Mouse (Mus musculus): ENCODE measurements at regions not wholly inside any gene's neighbourhood (a gene's known extent, or its start where the extent isn't known, plus 50 kb on each side); places are given as distances from the start of the nearest gene placed in this dataset.

GRCm38 (mm10) chr14:36696993-36697392 lies 271.6 kb downstream of the Ccser2 start:
- 92% methylated on average over 4 of the region's 4 CpGs for WGBS
- Histone ChIP-seq H3K4me1 (no peaks in the 10 kb centered on the region), H3K4me2 (no peak overlapping the region), H3K9me3 (replicated peaks) (no peaks in the 10 kb centered on the region), H3K36me3 (no peaks in the 10 kb centered on the region), H3K27ac (replicated peaks) (no peak overlapping the region), H3K4me3 (replicated peaks) (no peak overlapping the region), H3K9ac (replicated peaks) (no peak overlapping the region), H3K27me3 (replicated peaks) (no peaks in the 10 kb centered on the region)
- ATAC-seq (ENCODE audit: low FRiP score): no peak

- Histone ChIP-seq H3K27ac (replicated peaks) (no peak overlapping the region), H3K9me3 (replicated peaks) (no peaks in the 10 kb centered on the region), H3K9ac (replicated peaks) (no peak overlapping the region), H3K4me2 (no peak overlapping the region), H3K36me3 (no peaks in the 10 kb centered on the region), H3K4me1 (no peaks in the 10 kb centered on the region), H3K4me3 (replicated peaks) (no peak overlapping the region), H3K27me3 (replicated peaks) (no peaks in the 10 kb centered on the region)
- no peak for ATAC-seq (ENCODE audit: low FRiP score)
Observed at GRCm38 (mm10) chr14:36691958-36692357, 276.6 kb downstream of the Ccser2 start.

- Histone ChIP-seq H3K27ac (replicated peaks) (no peak overlapping the region), H3K4me2 (no peak overlapping the region), H3K9me3 (replicated peaks) (no peaks in the 10 kb centered on the region), H3K4me3 (replicated peaks) (no peak overlapping the region), H3K4me1 (no peaks in the 10 kb centered on the region), H3K36me3 (no peaks in the 10 kb centered on the region), H3K9ac (replicated peaks) (no peak overlapping the region), H3K27me3 (replicated peaks) (no peaks in the 10 kb centered on the region)
- 94% methylated on average over 2 of the region's 2 CpGs for WGBS
- no peak for ATAC-seq (ENCODE audit: low FRiP score)
Observed at GRCm38 (mm10) chr14:36691018-36691417, 277.6 kb downstream of the Ccser2 start.

GRCm38 (mm10) chr14:36658678-36659263 lies 309.8 kb downstream of the Ccser2 start:
- H3K4me2 ChIP-seq: no peak overlapping the region
- no peaks in the 10 kb centered on the region for H3K4me1 ChIP-seq
- H3K27me3 ChIP-seq (replicated peaks): no peaks in the 10 kb centered on the region
- no peak overlapping the region for H3K4me3 ChIP-seq (replicated peaks)
- no peak for ATAC-seq (ENCODE audit: low FRiP score)
- H3K9ac ChIP-seq (replicated peaks): no peak overlapping the region
- WGBS: 85% methylated on average over 1 of the region's 1 CpGs
- H3K36me3 ChIP-seq: no peaks in the 10 kb centered on the region
- H3K27ac ChIP-seq (replicated peaks): no peak overlapping the region
- no peaks in the 10 kb centered on the region for H3K9me3 ChIP-seq (replicated peaks)

GRCm38 (mm10) chr14:36658193-36658592 lies 310.4 kb downstream of the Ccser2 start:
- ATAC-seq (ENCODE audit: low FRiP score): no peak
- H3K27me3 ChIP-seq (replicated peaks): no peaks in the 10 kb centered on the region
- H3K9ac ChIP-seq (replicated peaks): no peak overlapping the region
- H3K4me1 ChIP-seq: peaks cover 5% of the 10 kb centered on the region; the same call in 1 of the 2 replicates
- H3K27ac ChIP-seq (replicated peaks): no peak overlapping the region
- no peaks in the 10 kb centered on the region for H3K9me3 ChIP-seq (replicated peaks)
- H3K4me2 ChIP-seq: no peak overlapping the region
- WGBS: 85% methylated on average over 3 of the region's 3 CpGs
- no peak overlapping the region for H3K4me3 ChIP-seq (replicated peaks)
- H3K36me3 ChIP-seq: no peaks in the 10 kb centered on the region

GRCm38 (mm10) chr14:36652982-36653557 lies 315.5 kb downstream of the Ccser2 start:
- Histone ChIP-seq H3K27me3 (replicated peaks) (no peaks in the 10 kb centered on the region), H3K9me3 (replicated peaks) (no peaks in the 10 kb centered on the region), H3K4me3 (replicated peaks) (no peak overlapping the region), H3K36me3 (no peaks in the 10 kb centered on the region), H3K4me2 (0 out of 2 replicates have a peak overlapping the region, but pooled peaks have one; percentile 0), H3K9ac (replicated peaks) (no peak overlapping the region), H3K27ac (replicated peaks) (no peak overlapping the region), H3K4me1 (peaks cover 7% of the 10 kb centered on the region; the same call in 1 of the 2 replicates)
- WGBS: 8% methylated on average over 6 of the region's 6 CpGs
- peak; percentile 89 for ATAC-seq (ENCODE audit: low FRiP score)

GRCm38 (mm10) chr14:36651053-36651735 lies 317.4 kb downstream of the Ccser2 start:
- no peak overlapping the region for H3K9ac ChIP-seq (replicated peaks)
- H3K4me2 ChIP-seq: no peak overlapping the region
- H3K27me3 ChIP-seq (replicated peaks): no peaks in the 10 kb centered on the region
- H3K4me1 ChIP-seq: peaks cover 7% of the 10 kb centered on the region; the same call in 1 of the 2 replicates
- no peak overlapping the region for H3K27ac ChIP-seq (replicated peaks)
- WGBS: 78% methylated on average over 6 of the region's 6 CpGs
- H3K9me3 ChIP-seq (replicated peaks): no peaks in the 10 kb centered on the region
- no peak overlapping the region for H3K4me3 ChIP-seq (replicated peaks)
- no peak for ATAC-seq (ENCODE audit: low FRiP score)
- no peaks in the 10 kb centered on the region for H3K36me3 ChIP-seq

GRCm38 (mm10) chr14:36646649-36647048 lies 321.9 kb downstream of the Ccser2 start:
- no peaks in the 10 kb centered on the region for H3K9me3 ChIP-seq (replicated peaks)
- 79% methylated on average over 3 of the region's 3 CpGs for WGBS
- ATAC-seq (ENCODE audit: low FRiP score): no peak

GRCm38 (mm10) chr14:36646237-36646636 lies 322.3 kb downstream of the Ccser2 start:
- no peak for ATAC-seq (ENCODE audit: low FRiP score)

More at GRCm38 (mm10) chr14:36646649-36647048, 321.9 kb downstream of the Ccser2 start:
- H3K4me1 ChIP-seq: no peaks in the 10 kb centered on the region
- no peak overlapping the region for H3K9ac ChIP-seq (replicated peaks)
- H3K27ac ChIP-seq (replicated peaks): no peak overlapping the region
- H3K4me3 ChIP-seq (replicated peaks): no peak overlapping the region
- H3K27me3 ChIP-seq (replicated peaks): no peaks in the 10 kb centered on the region
- H3K4me2 ChIP-seq: no peak overlapping the region
- no peaks in the 10 kb centered on the region for H3K36me3 ChIP-seq

GRCm38 (mm10) chr14:36624822-36625221 lies 343.8 kb downstream of the Ccser2 start:
- Histone ChIP-seq H3K9me3 (replicated peaks) (no peaks in the 10 kb centered on the region), H3K4me3 (replicated peaks) (no peak overlapping the region), H3K4me1 (no peaks in the 10 kb centered on the region), H3K36me3 (no peaks in the 10 kb centered on the region), H3K27me3 (replicated peaks) (no peaks in the 10 kb centered on the region), H3K9ac (replicated peaks) (no peak overlapping the region), H3K27ac (replicated peaks) (no peak overlapping the region), H3K4me2 (no peak overlapping the region)
- ATAC-seq (ENCODE audit: low FRiP score): no peak

More at GRCm38 (mm10) chr14:36646237-36646636, 322.3 kb downstream of the Ccser2 start:
- Histone ChIP-seq H3K9ac (replicated peaks) (no peak overlapping the region), H3K4me2 (no peak overlapping the region), H3K9me3 (replicated peaks) (no peaks in the 10 kb centered on the region), H3K4me1 (no peaks in the 10 kb centered on the region), H3K36me3 (no peaks in the 10 kb centered on the region), H3K27me3 (replicated peaks) (no peaks in the 10 kb centered on the region), H3K4me3 (replicated peaks) (no peak overlapping the region), H3K27ac (replicated peaks) (no peak overlapping the region)

- no peaks in the 10 kb centered on the region for H3K9me3 ChIP-seq (replicated peaks)
- no peak overlapping the region for H3K9ac ChIP-seq (replicated peaks)
- ATAC-seq (ENCODE audit: low FRiP score): peak; percentile 63; the same call in 1 of the 2 replicates
- H3K27me3 ChIP-seq (replicated peaks): no peaks in the 10 kb centered on the region
- WGBS: 81% methylated on average over 1 of the region's 1 CpGs
- no peak overlapping the region for H3K27ac ChIP-seq (replicated peaks)
- H3K4me2 ChIP-seq: no peak overlapping the region
- H3K4me3 ChIP-seq (replicated peaks): no peak overlapping the region
- no peaks in the 10 kb centered on the region for H3K36me3 ChIP-seq
- H3K4me1 ChIP-seq: no peaks in the 10 kb centered on the region
Observed at GRCm38 (mm10) chr14:36624134-36624533, 344.4 kb downstream of the Ccser2 start.

- no peak for ATAC-seq (ENCODE audit: low FRiP score)
- no peaks in the 10 kb centered on the region for H3K36me3 ChIP-seq
- H3K4me3 ChIP-seq (replicated peaks): no peak overlapping the region
- no peak overlapping the region for H3K4me2 ChIP-seq
- no peaks in the 10 kb centered on the region for H3K9me3 ChIP-seq (replicated peaks)
- no peaks in the 10 kb centered on the region for H3K27me3 ChIP-seq (replicated peaks)
- H3K9ac ChIP-seq (replicated peaks): no peak overlapping the region
- H3K4me1 ChIP-seq: no peaks in the 10 kb centered on the region
- H3K27ac ChIP-seq (replicated peaks): no peak overlapping the region
- 95% methylated on average over 1 of the region's 1 CpGs for WGBS
Observed at GRCm38 (mm10) chr14:36623036-36623435, 345.5 kb downstream of the Ccser2 start.
